Mouse (Mus musculus) gonadal fat pad, adult 2 months (tissue): ENCODE results near the gene Trim65. TPM values are rescaled to one million over a fixed set of nuclear protein-coding genes. Genes with fewer than 3 reads are reported as not detected.

ENCODE experiments used
- DNase-seq: peaks from one replicate; pipeline ENCODE4 v3.0.0-alpha.2; 2012; ENCODE audit warnings: low read depth
- polyA plus RNA-seq: library from polyadenylated mRNA; depleted of rRNA; stranded (reverse); fragments of >200 nt; gene quantifications from 2 replicates; pipeline ENCODE4 v1.2.3, GENCODE M21; 2012; rRNA removed

Trim65 gene
- 8.5 and 8.8 TPM in 2 replicates for polyA plus RNA-seq

DNA sequence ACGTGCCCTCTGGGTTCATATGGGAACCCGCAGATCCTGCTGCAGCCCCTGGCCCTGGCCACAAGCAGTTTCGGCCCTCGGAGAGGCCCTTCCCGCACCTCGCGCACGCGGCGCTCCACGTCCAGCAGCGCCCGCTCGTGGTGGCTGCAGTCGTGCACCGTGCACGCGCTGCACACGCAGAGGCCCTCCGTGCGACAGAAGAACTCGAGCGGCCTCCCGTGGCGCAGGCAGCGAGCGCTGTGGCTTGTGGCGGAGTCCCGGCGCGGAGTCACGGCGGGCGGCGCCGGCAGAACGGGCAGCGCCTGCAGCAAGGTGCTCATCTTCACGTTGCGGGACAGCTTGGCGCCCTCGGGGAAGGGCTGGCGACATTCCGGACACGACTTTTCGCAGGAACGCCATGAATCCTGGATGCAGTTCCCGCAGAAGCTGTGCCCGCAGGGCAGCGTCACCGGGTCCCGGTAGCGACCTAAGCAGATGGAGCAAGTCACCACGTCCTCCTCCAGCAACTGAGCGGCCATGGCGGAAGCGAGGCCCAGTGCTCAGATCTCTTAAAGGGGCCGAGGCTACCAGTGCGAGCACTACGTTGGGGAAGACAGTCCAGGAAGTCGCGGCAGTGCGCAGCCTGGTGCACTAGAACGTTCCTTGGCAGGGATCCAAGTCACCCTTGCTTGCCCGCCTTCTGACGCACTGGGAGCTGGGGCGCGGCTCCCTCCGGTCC lies at the start of gene Trim65:
Gene Trim65 (minus strand): TSS at position 641 of the 718 bp plus-strand sequence.
- no peak for DNase-seq

DNA sequence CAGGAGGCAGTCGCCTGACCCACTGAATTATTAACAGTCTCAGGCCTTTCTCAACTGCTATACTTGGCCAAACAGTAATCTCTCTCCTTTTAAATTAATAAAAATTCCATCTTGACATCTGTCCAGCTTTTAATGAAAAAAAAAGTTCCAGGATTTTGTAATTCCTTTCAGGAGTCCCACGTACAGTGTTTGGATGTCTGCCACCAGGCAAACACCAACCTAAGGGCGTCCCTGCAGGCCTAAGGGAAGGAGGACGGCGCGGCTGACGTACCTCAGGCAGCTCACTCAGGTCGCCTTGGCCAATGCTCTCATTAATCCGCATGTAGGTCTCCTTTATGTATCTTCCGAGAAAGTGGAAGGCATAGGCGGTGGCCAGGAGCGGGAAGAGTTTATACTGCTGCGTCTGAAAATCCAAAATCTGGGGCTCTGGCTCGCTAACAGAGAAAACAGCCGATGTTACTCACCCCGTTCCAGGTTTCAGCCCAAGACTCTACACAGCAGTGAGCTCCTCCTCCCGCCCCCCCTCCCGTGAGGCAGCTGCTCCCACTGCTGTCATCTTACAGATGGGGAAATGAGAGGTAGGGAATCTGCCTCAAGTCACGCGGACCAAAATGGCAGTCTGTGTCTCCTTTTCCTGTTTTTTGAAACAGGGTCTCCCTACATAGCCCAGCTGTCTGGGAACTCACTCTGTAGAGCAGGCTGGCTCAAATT lies 47.6 kb upstream of the Trim65 start:
- no peak for DNase-seq

DNA sequence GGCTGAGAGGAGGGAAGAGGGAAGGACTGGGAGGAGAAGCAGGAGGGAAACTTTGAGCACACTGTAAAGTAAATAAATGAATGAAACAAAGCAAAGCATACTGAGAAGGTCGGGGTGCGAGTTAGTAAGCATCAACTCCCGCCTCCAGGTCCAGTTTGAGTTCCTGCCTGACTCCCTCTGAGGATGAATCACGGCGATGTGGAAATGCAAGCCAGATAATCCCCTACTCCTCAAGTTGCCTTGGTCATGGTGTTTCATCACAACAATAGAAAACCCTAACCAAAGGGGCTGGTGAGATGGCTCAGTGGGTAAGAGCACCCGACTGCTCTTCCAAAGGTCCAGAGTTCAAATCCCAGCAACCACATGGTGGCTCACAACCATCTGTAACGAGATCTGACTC lies 45.1 kb upstream of the Trim65 start:
- DNase-seq = no peak

DNA sequence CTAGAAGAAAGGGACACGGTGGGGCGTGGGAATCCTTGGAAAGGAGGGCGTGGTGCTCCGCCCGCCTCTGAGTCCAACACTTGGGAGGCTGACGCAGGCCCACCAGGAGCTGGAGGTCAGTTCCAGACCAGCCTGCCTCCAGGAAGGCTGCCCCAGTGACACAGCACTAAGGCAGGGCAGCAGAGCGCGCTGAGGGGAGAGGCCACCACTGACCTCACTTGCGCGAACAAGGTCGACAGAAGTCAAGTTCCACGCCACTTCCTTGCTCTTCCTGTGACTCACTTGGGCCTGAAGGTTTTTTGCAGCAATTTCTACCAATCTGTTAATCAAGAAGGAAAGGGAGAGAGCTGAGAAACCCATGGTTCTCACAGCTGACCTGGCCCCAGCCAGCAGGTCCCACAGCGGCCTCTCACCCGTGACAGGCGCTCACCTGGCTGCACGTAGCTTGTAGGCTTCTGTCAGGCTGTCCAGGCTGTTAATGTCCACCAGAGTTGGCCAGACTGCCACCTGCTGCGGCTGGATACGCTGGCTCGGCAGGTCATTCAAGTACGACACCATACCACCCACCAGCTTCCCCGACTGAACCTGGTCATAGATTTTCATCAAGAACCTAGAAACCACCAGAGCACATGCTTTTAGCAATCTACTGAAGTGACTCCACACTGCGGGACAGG lies 44.0 kb upstream of the Trim65 start:
- DNase-seq = no peak

DNA sequence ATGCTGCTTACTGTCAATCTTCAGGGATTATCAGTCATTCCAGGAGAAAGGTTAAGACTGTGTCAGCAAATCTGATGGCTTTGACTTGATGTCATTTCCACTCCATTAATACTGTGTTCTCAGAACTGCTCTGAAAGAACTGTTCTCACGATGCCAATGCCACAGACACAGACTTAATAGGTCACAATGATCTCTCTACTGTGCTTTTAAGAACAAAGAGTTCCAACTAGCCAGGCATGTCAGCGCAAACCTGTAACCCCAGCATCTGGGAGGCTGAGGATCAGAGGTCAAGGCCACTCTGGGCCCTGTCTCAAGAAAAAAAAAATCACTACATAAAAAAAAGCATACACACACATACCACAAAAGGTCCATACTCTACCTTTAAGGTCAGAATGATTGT lies 41.0 kb upstream of the Trim65 start:
- DNase-seq = no peak

DNA sequence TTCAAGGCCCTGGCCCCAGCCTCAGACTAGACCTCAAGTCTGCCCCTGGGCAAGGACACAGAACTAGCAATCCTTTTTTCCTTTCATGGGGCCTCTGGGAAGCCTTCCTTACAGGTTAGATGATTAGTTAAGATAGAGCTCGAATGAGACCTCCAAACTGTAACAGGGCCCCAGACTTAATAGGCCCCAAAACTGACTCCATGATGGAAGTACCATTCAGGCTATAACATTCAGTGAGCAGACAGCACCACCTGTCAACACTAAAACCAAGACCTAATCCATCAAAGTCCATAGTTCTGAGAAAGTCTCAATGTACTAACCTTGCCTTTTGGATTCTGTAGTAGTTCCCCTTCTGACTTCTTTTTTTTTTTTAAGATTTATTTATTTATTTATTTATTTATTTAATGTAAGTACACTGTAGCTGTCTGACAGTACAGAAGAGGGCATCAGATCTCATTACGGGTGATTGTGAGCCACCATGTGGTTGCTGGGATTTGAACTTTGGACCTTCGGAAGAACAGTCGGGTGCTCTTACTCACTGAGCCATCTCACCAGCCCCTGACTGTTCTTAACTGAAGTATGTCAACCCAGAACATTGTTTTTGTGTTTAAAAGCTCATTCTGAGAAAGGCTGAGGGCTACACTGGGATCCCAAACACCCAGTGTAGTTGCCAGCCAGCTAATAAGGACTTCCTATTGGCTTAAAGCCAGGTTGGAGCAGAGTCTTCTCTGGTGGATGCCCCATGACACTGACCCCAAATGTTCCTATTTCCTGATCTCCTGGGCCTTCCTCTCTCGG lies 39.3 kb upstream of the Trim65 start:
- no peak for DNase-seq

DNA sequence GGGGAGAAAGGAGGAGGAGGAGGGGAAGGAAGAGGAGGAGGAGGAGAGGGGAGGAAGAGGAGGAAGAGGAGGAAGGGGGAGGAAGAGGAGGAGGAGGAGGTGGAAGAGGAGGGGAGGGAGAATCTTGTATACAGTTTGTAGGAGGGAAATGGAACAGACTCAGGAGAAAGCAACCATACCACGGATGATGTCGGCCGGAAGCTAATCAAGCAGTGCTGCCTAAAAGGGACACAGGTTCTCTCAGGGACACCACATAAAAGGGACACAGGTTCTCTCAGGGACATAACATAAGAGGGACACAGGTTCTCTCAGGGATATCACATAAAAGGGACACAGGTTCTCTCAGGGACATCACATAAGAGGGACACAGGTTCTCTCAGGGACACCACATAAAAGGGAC lies 38.3 kb upstream of the Trim65 start:
- no peak for DNase-seq

DNA sequence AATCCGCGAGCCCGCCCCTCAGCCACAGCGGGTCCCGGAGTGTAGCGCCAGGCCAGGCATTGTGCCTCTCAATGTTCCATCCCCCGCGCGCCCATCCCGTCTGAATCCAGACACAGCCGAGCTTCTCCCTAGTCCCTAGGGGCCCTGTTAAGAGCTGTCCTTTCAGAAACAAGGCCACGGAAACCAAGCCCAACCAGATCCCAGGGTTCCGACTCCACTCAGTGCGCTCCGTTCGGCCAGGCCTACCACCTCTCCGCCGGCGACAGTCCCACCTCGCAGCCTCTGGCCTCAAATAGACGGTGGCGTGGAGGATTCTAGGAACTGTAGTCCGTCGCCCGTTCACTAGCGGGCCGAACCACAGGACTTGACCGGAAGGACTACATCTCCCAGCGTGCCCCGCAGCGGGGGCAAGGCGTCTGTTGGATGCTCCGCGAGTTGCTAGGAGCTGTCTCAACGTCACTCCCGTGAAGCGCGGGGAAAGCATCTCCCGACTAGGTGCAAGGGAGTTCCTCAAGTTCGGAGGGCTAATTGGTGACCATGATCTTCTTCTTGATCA lies 37.0 kb upstream of the Trim65 start, which contains the start of gene Fbf1:
Gene Fbf1 (minus strand): TSS at position 283 of the 556 bp plus-strand sequence.
- no peak for DNase-seq

DNA sequence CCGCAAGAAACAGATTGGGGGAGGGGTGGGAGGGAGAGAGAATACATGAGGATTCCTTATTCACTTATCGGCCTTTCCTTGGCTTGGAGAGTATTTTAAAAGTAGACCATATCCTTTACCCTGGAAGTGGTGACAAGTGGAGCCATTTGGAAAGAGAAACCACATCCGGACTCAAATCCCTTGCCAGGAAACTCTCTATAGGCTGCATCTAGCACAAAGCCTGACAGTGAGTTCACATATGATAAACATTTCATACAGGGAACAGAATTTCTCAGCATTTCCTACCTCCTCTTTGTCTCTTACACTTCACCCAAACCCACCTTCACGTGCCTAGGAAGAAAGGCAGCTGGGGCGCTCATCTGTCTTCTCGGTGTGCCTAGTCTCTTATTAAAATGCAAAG lies 36.3 kb upstream of the Trim65 start:
- DNase-seq = no peak

DNA sequence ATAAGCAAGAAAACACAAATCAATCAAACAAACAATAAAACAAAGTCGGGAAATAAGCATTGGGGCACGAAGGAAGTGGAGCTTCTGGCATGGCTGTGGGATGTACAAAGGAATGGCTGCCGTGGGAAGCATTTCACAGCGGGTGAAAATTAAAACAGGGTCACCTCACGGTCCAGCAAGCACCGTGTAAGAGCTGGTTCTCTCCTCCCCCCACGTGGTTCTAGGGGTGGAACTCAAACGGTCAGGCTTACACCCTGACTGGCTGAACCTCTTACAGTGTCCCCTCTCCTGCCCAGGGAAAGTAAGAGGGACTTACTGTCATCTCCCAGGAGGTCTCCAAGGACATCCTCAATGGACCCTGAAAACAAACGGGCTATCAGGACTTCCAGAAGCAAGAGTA lies 32.1 kb upstream of the Trim65 start:
- no peak for DNase-seq

DNA sequence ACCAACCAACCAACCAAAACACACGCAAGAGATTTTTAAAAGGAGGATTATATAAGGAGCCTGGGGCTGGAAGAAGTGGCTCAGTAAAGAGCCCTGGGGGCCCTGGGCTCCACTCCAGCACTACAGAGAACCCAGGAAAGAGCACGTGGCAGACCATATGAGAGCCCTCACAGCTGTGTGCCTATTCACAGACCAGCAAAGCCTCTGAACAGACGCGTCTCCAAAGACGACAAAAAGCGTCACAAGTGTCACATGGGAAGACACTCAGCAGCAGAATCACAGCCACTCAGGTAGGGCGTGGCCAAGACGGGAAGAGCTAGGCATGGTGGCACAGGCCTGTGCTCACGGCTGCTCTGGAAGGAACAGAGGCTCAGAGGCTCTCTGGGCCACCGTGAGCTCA lies 31.2 kb upstream of the Trim65 start:
- no peak for DNase-seq

DNA sequence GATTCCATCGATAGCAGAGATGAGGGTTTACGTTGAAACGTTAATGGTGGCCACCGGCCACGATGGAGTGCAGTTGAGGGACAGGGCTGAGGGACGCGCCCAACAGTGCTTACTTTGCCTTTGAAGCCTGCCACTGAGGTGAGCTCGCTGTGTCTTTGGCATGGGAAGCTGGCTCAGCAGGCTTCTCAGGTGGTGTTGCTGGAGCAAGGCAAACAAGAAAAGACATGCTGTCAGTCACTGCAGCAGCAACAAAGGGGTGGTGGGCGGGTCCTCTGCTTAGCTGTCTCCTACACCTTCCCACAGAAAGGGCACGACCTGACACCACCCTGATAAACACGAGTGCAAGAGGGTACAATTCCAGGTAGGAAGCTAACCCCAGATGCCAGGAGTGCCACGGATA lies 30.4 kb upstream of the Trim65 start:
- DNase-seq = peak; percentile 81

DNA sequence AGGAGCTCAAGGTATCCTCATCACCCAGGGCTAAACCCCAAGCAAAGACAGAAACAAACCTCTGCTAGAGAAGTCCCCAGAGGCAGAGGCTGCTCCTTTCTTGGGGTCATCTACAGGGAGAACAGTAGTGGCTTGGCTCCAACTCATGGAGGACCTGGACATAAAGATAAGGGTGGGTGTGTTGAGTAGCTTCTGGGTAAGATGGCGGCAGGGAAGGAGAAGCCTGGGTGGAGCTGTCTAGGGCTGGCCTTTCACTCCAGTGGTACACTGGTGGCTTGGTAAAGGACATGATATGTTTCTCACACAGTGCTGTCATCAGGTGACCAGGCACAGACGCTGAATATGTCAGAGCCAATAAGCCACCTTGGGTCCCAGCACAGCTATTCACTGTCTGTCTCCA lies 20.0 kb upstream of the Trim65 start:
- DNase-seq = no peak

DNA sequence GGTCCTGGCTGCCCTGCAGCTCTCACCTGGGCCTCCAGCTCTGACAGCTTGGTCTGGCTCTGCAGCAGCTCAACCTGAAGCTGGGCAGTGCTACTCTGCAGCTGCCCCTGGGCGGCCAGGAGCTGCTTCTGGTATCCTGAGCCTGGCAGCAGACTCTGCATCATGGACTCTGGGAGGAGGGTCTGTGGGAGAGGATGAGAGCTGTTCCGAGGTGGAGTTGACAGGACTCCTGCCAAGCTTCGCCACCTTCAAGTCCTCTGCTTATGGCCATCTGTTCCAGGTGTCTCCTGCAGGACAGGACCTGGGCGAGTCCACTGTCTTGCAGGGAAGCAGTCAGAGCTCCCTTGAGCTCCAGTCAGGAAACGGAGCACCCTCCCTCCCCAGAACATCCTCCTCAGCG lies 18.4 kb upstream of the Trim65 start:
- DNase-seq = no peak

DNA sequence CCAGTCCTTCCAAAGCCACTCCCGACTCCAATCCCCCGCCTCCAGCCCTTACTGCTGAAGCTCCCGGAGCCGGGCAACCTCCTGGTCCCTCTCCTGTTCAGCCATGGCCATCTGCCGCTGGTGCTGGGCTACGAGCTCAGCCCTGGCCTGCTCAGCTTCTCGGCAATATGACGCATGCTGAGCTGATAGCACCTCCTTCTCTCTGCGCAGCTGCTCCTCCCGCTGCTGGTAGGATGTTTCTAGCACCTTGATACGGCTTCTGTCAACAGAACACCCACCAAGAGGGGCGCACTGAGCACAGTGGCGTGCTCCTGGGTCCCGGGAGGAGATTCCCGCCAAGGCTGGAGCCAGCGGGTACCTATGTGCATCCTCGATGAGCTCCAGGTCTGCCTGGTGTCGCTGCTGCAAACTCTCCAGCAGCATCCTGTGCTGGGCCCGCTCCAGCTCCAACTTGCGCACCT lies 17.9 kb upstream of the Trim65 start:
- DNase-seq = no peak

DNA sequence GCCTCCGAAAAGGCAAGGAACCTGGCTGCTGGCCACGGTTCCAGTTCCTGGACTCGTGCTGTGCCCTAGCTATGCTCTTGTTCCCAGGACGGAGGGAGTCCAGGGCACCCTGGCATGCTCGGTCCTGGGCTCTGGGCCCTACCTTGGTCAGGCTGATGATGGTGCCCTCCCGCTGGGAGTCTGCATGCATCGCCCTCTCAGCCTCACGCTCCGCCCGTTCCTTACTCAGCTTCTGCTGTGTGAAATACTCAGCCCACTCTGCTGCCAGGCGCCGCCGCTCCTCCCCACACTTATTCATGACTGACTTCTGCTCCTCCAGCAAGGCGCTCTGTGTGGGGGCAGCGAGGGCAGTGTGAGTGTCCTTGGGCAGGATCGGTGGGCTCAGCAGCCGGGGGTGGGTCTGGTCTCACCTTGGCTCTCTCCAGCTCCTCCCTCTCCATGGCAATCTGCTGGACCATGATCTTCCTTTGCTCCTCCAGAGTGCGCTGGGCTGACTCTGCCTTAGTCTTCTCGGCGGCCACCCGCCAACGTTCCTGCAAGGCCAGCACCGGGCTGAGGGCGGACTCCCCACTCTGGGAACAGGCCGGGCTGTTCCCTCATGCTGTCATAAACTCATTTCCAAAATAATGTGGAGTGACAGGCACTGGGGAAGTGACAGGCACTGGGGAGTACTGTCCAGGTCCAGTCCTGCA lies 15.5 kb upstream of the Trim65 start:
- DNase-seq = no peak

DNA sequence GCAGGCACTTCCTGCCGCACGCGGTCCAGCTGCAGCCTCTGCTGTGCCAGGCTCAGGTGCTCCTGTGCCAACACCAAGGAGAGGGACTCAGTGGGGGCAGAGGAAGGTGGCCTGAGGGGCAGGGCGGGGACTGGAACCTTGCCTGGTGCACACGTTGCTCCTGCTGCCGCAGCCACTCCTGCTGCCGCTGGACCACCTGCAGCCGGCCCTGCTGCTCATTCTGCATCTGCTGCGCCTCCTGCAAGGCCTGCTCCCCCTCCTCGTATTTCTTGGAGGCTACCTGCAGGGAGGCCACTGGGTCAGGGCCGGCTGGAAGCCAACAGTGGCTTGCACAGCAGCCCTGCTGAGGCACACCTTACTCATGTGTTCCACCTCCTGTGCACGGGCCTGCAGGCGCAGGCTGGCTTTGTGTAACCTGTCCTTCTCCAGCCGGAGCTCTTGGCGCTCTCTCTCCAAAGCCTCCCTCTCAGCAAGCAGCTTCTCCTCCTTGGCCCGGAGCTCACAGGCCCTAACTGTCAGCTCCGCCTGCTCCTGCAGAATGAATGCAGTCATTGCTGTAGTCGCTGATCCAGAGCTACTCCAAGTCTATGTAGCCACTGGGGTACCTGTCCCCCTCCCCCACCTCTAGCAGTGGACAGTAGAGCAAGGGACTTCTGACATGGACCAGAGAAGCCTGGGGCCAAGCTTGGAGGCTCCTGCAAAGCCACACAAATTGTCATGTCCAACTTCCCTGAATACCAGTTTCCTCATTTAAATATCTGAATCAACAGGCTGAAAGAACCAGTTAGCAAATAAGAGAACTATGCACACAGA lies 14.8 kb upstream of the Trim65 start:
- DNase-seq = no peak

DNA sequence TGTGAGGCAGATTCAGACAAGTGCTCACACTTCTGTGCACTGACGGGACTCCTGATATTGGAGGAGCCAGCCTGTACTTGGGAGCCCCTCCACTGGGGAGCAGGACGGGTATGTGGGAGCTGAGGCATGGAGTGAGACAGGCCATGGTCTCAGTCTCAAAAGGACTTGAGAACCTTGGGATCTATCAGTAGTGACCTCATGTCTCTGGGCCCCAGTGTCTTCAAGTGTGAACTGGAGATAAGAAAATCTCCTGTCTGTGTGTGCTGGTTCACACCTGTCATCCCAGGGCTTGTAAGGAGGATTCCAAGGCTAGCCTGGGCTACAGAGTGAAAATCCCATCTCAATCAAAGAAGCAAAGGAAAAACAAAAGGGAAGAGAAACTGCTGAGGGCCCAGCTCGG lies 12.5 kb upstream of the Trim65 start:
- DNase-seq = no peak

DNA sequence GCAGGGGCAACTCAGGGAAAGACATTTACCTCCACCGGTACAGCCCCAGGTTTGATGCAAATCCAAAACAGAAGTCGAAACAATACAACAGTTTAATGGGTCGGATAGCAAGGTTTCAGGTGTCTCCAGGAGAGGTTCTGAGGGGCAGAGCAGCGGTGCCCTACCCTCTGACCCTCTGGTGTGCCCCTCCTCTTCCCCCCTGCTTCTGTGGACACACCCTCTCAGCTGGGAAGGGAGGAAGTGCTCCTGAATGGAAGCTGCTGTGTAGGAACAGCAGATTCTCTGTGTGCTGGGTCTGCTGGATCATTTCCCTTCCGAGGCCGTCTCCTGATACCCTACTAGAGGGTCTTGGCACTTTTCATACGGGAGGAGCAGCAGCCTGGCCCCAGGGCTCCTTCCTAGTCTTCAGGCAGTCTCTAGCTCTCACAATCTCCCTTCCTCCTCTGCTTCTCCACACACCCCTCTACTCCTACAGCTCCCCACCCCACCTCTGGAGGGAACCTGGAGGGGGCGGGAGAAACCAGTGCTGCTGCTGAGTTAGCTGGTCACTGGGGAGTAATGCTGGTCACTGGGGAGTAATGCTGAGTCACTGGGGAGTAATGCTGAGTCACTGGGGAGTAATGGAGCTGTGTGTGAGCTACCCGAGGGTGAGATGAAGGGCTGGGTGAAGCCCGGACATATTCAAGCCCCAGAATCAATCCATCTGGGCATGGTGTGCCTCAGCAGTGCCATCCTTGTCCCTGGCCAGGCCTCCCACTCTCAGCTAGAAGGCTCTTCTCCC lies 11.5 kb upstream of the Trim65 start:
- DNase-seq = no peak
